Mouse (Mus musculus): ENCODE data around the gene Tmtc2.

DNA sequence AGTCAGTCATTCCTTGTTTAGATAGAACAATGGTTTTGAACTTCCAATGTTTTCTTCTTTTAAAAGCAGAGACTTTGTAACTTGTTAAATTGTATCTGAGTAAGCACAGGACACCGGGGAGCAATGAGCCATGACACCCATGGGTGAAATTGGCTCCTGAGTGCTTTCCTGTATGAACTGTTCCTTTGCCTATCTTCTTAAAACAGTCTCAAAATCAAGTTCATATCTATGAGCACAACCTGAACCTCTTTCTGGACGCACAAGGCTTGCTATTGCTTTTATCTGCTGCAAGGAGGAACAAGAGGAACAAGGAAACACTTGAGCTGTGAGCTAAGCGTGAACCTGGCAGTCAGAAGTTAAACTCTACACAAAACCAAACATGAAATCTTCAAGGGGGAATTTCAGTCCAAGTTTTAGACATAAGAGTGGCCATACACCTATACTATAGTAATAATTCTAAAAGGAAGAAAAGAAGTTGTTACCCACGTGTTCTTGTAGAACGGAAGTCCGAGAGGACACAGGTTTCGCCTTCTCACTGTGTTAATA lies 60.4 kb downstream of the Tmtc2 start:
- TF ChIP-seq POLR2A (IDR thresholded peaks at IDR 0.05; ENCODE audit: extremely low read depth, insufficient read depth, low read length) (no peak), CTCF (IDR thresholded peaks at IDR 0.05; ENCODE audit: low read depth, low read length) (no peak)
